Mouse (Mus musculus) spleen, adult 2 months (tissue): ENCODE results near the gene Ppcs.

Source experiments
- CTCF ChIP-seq: fragments of 200-500 bp; IDR thresholded peaks from 2 replicates; pipeline ENCODE4 v1.5.1; 2011; ENCODE audit warnings: mild to moderate bottlenecking, inconsistent platforms; ENCODE audit not compliant: insufficient read depth, insufficient read length, insufficient replicate concordance; ENCODE audit errors: extremely low read depth
- POLR2A ChIP-seq: fragments of 200-500 bp; IDR thresholded peaks from 2 replicates; pipeline ENCODE4 v1.6.1; 2011; ENCODE audit warnings: low read depth, low read length, inconsistent platforms

DNA sequence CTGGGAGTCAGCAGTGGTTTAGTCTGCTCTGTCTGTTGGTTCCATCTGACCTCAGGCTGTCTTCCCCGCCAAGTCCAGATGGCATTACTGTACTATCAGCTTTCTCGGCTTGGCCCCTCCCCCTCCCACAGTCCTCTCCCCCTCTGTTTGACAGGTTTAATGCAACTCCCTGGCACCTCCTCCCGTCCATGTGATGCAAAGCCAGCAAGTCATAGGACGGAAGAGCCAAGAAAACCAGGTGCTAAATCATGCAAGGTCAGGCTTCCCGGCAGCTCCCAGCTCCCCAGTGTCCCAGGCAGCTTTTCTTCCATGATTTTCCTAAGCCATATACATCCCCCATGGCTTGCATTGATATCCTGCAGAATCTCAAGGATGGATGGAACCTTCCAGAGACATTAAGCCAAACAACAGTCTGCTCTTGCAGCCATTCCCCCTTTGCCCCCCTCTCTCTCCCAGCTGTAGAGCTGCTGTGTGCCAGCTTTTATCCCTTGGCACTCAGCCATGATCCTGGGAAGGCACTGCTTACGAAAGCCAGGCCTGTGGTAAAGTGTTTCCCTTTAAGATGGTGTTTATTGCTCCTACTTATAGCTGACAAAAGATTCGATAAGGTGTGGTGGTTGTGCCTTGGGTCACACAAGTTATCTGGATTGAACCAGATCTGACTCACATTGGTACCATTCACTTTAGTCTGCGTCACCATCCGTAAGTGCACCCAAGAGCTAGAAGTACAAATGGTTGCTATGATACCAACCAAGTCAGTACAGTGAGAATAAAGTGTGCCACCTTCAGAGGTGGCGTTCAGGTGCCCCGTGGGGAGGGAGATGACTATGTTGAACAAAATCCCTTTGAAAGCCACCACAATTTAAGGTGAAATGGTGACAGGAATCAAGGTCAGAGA lies 40.9 kb upstream of the Ppcs start:
- no peak for TF ChIP-seq CTCF
- TF ChIP-seq POLR2A = no peak
